Mouse (Mus musculus) T-helper 17 cell (primary cell): Measurements from ENCODE around the gene Tada3.

Source experiments
- in situ Hi-C, 2 experiments: fragments of 300-600 bp; cut with MboI, MseI; formaldehyde crosslinking; loops; 1 replicate in 1 of 2; 2 replicates in 1 of 2; pipeline ENCODE4 v1.15.1; 2025; ENCODE audit warnings: high pct_unique_total_duplicates in 2 of 2

Tada3 gene

GRCm38 (mm10) chr6:113377496-113378385, at the start of gene Tada3, which contains the start of gene Arpc4:
Gene Tada3, minus strand, starts transcription at chr6:113377883.
Gene Arpc4, plus strand, starts transcription at chr6:113378115.
- in situ Hi-C loops = no loop called here

DNA sequence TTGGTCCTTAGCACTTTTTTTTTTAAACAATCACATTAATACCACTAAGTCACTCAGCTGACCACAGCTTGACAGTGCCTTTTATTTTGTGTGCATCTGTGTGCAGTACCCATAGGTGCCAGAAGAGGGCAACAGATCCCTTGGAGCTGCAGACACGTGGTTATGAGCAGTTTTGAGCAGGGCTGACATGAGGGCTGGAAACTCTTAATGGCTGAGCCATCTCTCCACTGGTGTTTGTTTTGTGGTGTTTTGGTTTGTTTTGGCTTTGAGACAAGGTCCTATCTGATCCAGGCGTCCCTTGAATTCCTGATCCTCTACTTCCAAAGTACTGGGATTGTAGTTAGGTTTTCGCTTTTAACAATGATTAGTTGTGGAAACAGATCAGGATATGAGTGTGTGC, 49.7 kb upstream of the Tada3 start:
- in situ Hi-C loops = no loop called here

DNA sequence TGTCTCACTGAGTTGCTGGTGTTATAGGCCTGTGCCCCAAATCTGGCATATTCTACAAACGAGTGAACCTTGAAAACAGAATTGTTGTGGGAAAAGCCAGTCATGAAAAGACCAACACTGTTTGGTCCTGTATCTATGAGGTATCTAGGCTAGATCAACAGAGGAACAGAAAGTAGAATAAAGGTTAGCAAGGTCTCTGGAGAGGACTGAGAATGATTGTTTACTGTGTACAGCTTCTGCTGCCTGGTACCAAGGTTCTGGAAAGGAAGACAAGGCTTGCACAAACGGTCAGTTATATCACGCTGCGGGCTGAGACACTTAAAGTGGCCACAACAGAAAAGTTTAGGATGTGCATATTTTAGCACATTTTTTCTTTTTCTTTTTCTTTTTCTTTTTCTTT, 49.0 kb upstream of the Tada3 start:
- in situ Hi-C loops = no loop called here

DNA sequence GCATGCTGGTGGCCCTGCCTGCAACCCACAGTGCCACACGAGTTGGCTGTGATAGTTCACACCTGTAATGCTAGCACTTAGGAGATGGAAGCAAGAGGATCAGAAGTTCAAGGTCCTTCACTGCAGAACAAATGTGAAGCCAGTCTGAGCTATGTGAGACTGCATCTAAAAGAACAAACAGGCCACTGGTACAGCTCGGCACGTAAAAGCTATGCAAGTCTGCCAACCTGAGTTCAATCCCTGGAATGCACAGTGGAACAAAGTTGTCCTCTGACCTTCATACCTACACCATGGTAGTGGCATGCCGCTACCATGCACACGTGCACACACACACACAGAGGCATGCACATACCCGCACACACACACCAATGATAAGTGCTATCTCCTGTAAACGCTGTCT, 46.5 kb upstream of the Tada3 start:
- in situ Hi-C loops = loop anchor here in 1 of 2 experiments (5.0 kb wide), 1 partner anchor 48 kb away; the partner anchor contains the start of gene Il17rc

- in situ Hi-C loops = loop anchor here in 1 of 2 experiments (5.0 kb wide), 1 partner anchor 49 kb away; the partner anchor contains the start of gene Il17rc
Observed at GRCm38 (mm10) chr6:113423000-113423399, 45.3 kb upstream of the Tada3 start.

DNA sequence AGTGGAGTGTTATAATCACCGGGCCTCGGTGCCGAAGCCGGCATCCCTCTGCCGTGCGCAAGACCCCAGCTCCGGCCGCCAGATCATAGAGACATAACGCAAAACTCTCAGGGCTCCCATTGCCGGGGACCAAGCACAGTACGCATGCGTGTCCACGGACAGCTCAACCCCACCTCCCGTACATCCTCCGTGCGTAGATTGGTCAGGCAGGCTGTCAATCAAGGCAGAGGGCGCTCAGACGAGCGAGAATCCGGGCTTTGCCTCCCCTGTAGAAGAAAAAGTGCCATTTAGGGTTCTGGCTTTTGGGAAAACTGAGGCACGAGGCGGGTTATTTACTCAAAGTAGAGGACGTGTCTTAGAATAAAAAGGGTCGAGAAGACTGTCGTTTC, 41.5 kb upstream of the Tada3 start, which contains the start of gene Rpusd3:
Gene Rpusd3, minus strand, starts transcription at position 142 of the 389 bp plus-strand sequence.
- in situ Hi-C loops = no loop called here

- in situ Hi-C loops = no loop called here
Observed at GRCm38 (mm10) chr6:113418441-113419198, 40.9 kb upstream of the Tada3 start.

DNA sequence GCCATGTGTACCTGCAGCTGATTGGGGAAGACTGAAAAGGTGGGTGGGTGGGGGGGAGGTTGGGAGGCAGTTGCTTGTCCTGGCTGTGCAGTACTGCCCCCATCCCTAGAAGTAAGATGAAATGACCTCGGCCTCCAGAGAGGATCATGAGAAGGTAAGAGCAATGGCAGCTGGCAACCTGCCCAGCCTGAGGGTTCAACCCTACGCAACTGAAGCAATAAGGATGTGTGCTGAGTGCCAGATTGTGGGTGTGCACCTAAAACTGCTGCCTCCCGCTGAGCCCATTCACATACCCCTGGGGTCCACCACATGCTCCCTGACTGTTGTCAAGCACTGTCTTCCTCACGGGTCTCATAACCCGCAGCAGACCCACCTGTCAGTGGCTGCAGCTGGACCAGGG, 38.7 kb upstream of the Tada3 start:
- in situ Hi-C loops = no loop called here

GRCm38 (mm10) chr6:113410001-113410400, 32.3 kb upstream of the Tada3 start:
- in situ Hi-C loops = no loop called here

GRCm38 (mm10) chr6:113406683-113407082, 29.0 kb upstream of the Tada3 start:
- in situ Hi-C loops = no loop called here

DNA sequence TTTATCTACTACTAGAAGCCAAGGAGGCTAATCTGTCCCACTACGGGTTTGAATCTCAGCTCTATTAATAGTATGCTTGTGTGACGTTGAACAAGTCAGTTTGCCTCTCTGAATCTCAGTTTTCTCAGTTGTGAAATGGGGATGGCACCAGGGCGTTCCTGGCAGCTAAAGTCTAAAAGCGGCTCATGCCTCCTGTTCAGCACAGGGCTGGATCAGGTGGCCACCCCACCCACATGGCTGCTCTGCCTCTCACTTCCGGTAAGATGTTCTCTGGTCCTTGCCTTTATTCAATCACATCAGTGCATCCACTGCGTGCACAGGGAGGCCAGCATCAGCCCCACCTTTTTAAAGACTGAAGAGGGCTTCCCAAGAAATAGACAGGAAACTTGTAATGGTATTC, 27.8 kb upstream of the Tada3 start:
- in situ Hi-C loops = no loop called here

GRCm38 (mm10) chr6:113404649-113405448, 27.2 kb upstream of the Tada3 start:
- in situ Hi-C loops = no loop called here

- in situ Hi-C loops = no loop called here
Observed at GRCm38 (mm10) chr6:113402094-113402493, 24.4 kb upstream of the Tada3 start.

- in situ Hi-C loops = loop anchor here in 1 of 2 experiments (10.0 kb wide), 1 partner anchor 352 kb away; the partner anchor contains the start of gene Thumpd3
Observed at GRCm38 (mm10) chr6:113396270-113397030, 18.8 kb upstream of the Tada3 start.

DNA sequence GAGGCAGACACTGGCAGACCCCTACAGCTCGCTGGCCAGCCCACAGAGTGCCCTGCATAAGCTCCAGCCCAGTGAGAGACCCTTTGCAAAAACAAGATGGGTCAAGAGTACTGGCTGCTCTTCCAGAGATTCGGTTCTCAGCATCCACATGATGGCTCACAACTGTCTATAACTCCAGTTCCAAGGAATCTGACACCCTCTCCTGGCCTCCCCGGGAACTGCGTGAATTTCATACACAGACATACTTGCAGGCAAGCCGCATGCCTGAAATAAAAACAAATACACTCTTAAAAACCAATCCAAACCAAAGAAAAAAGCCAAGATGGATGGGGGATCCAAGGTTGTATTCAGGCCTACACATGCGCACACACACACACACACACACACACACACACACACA, 17.8 kb upstream of the Tada3 start:
- in situ Hi-C loops = loop anchor here in 1 of 2 experiments (10.0 kb wide), 1 partner anchor 351 kb away; the partner anchor contains the start of gene Thumpd3

GRCm38 (mm10) chr6:113394811-113395210, 17.1 kb upstream of the Tada3 start:
- in situ Hi-C loops = loop anchor here in 1 of 2 experiments (10.0 kb wide), 1 partner anchor 350 kb away; the partner anchor contains the start of gene Thumpd3

DNA sequence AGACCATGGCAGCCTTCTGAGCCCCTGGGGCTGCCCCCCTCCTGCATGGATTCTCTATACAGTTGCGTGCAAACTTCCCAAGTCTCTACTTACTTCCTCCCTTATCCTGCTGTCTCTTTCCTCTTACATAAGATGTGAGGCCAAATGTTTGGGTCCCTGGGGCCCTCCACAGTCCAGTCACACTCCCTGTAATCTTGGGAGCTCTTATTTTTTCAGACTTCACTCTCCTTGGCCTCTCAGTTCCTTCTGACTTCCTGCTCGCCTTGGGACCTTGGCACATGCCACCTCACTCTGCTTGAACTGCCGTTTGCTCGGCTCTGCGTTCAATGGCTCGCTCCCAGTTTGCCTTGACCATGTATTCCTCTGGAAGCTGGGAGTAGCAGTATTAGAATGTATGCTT, 16.3 kb upstream of the Tada3 start:
- in situ Hi-C loops = loop anchor here in 1 of 2 experiments (10.0 kb wide), 1 partner anchor 349 kb away; the partner anchor contains the start of gene Thumpd3

DNA sequence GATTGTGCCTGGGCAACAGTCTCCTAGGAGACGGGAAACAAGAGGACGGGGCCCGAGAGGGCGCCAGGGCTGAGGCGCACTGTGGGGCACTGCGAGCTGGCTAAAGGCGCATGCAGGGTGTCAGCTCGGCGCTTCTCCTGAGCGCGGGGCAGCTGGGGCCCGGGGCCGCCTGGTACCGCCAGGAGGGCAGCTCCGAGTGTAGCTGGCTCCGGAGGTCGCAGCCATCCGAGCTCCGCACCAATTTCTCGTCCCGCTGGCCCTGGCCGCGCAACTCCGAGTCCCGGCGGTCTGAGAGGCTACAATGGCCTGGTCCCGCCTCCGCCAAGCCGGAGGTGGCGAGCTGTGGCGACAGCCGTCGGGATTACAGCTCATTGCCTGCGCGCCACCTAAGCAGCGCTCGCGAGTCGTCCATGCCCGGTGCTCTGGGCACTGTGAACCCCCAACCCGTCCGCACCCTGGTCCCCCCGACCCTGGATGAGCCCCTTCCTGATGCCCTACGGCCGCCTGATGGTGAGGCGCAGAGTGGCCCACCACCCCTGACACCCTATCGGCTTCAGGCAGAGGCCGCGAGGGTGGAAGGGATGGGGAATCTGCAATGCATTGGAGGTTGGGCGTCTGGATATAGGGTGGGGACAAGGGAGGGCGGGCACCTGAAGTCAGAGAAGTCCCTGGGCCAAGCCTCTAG, 14.8 kb upstream of the Tada3 start:
- in situ Hi-C loops = loop anchor here in 1 of 2 experiments (10.0 kb wide), 1 partner anchor 348 kb away; the partner anchor contains the start of gene Thumpd3

GRCm38 (mm10) chr6:113392015-113392386, 14.3 kb upstream of the Tada3 start:
- in situ Hi-C loops = loop anchor here in 1 of 2 experiments (10.0 kb wide), 1 partner anchor 347 kb away; the partner anchor contains the start of gene Thumpd3
